13 mouse cellular contexts compared by ENCODE assay signal in genomic region chr2:27666719-27667118, GRCm38 (mm10). TPM values are rescaled to one million over a fixed set of nuclear protein-coding genes. Genes with fewer than 3 reads are reported as not detected.
DNase-seq lines count a peak whose midpoint lies in the region; ATAC-seq lines count a peak whose summit lies in the region.
"Had no signal": no experiment of that assay in that cellular context is flagged by ENCODE, and none has a peak within 500 bp of the region (broad histone marks: within the 10 kb centered on the region; RNA-seq: fewer than 3 reads in every experiment).

No protein-coding gene starts in this region.

- peak; percentile 50 for DNase-seq in kidney, postnatal 10 days
- DNase-seq in kidney, postnatal 14 days = no peak
- DNase-seq in NIH3T3 (ENCODE audit: low read depth) = peak; percentile 25
- DNase-seq in cerebellum, postnatal 4 days (ENCODE audit: low spot score in 2 of 2) = no peak
- DNase-seq in heart, embryonic 10.5 days (ENCODE audit: low spot score) = no peak
- DNase-seq: adrenal gland, postnatal 25 days; heart, postnatal 10 days; kidney, adult 9 months; thymus, postnatal 4 days had no signal

- peak overlapping the region; percentile 39; the same call in 1 of the 2 replicates for H3K27ac ChIP-seq in embryonic facial prominence, embryonic 15.5 days (replicated peaks)
- peak overlapping the region; percentile 50; the same call in 1 of the 2 replicates for H3K27ac ChIP-seq in neural tube, embryonic 15.5 days (replicated peaks)
- no peak overlapping the region for H3K27ac ChIP-seq in heart, embryonic 10.5 days
- H3K27ac ChIP-seq: forebrain, embryonic 12.5 days; limb, embryonic 13.5 days had no signal

- WGBS in embryonic facial prominence, embryonic 15.5 days = 48% methylated on average over 4 of the region's 4 CpGs
- WGBS in neural tube, embryonic 15.5 days = 31% methylated on average over 4 of the region's 4 CpGs
- WGBS in heart, embryonic 10.5 days = 57% methylated on average over 4 of the region's 4 CpGs

- no peaks in the 10 kb centered on the region for H3K27me3 ChIP-seq in embryonic facial prominence, embryonic 15.5 days
- no peaks in the 10 kb centered on the region for H3K27me3 ChIP-seq in neural tube, embryonic 15.5 days (replicated peaks)
- H3K27me3 ChIP-seq in heart, embryonic 10.5 days (ENCODE audit: insufficient read depth, poor library complexity, severe bottlenecking) = peaks cover 62% of the 10 kb centered on the region
- H3K27me3 ChIP-seq: limb, embryonic 13.5 days had no signal

- H3K4me3 ChIP-seq in embryonic facial prominence, embryonic 15.5 days (replicated peaks) = no peak overlapping the region
- H3K4me3 ChIP-seq in neural tube, embryonic 15.5 days (replicated peaks) = no peak overlapping the region
- H3K4me3 ChIP-seq in heart, embryonic 10.5 days = no peak overlapping the region
- H3K4me3 ChIP-seq: forebrain, embryonic 12.5 days; limb, embryonic 13.5 days had no signal

- H3K36me3 ChIP-seq in embryonic facial prominence, embryonic 15.5 days = no peaks in the 10 kb centered on the region
- H3K36me3 ChIP-seq in neural tube, embryonic 15.5 days = no peaks in the 10 kb centered on the region
- H3K36me3 ChIP-seq in heart, embryonic 10.5 days = no peaks in the 10 kb centered on the region
- H3K36me3 ChIP-seq: forebrain, embryonic 12.5 days; limb, embryonic 13.5 days had no signal

- no peak for ATAC-seq in embryonic facial prominence, embryonic 15.5 days (ENCODE audit: insufficient number of reproducible peaks, low FRiP score, low TSS enrichment, low read depth)
- ATAC-seq in neural tube, embryonic 15.5 days (ENCODE audit: low FRiP score) = no peak

- H3K4me1 ChIP-seq in embryonic facial prominence, embryonic 15.5 days = peaks cover 29% of the 10 kb centered on the region
- peaks cover 21% of the 10 kb centered on the region for H3K4me1 ChIP-seq in neural tube, embryonic 15.5 days
- peaks cover 28% of the 10 kb centered on the region for H3K4me1 ChIP-seq in heart, embryonic 10.5 days

- H3K4me2 ChIP-seq in embryonic facial prominence, embryonic 15.5 days (replicated peaks) = no peak overlapping the region
- no peak overlapping the region for H3K4me2 ChIP-seq in neural tube, embryonic 15.5 days
- H3K4me2 ChIP-seq: forebrain, embryonic 12.5 days; limb, embryonic 13.5 days had no signal

- no peak overlapping the region for H3K9ac ChIP-seq in embryonic facial prominence, embryonic 15.5 days
- no peak overlapping the region for H3K9ac ChIP-seq in neural tube, embryonic 15.5 days (replicated peaks)
- H3K9ac ChIP-seq: forebrain, embryonic 12.5 days; limb, embryonic 13.5 days had no signal

- H3K9me3 ChIP-seq in embryonic facial prominence, embryonic 15.5 days (replicated peaks) = no peaks in the 10 kb centered on the region
- H3K9me3 ChIP-seq in neural tube, embryonic 15.5 days (replicated peaks) = no peaks in the 10 kb centered on the region
- H3K9me3 ChIP-seq in heart, embryonic 10.5 days = no peaks in the 10 kb centered on the region
- H3K9me3 ChIP-seq: forebrain, embryonic 12.5 days; limb, embryonic 13.5 days had no signal

RNA-seq across cellular contexts. Expression of gene Rxra, which starts 9.5 kb away (rescaled TPM):
- polyA plus RNA-seq in embryonic facial prominence, embryonic 15.5 days (2015; fragmentation: Nextera tagmentation; extraction: Ambion mirVana) = 18.7 and 22.4 TPM in 2 replicates
- 3.6 and 5.1 TPM in 2 replicates for polyA plus RNA-seq in neural tube, embryonic 15.5 days (2015; fragmentation: Nextera tagmentation; extraction: Ambion mirVana)
- 6.4 and 8.0 TPM in 2 replicates for polyA plus RNA-seq in heart, embryonic 10.5 days (2016; fragmentation: Nextera tagmentation; extraction: Ambion mirVana)

Comparison
In these comparisons a context has a peak if more than half of its experiments do, and no peak if none do; other contexts are left out.
1. DNase-seq: peak in kidney, postnatal 10 days (single experiment) and NIH3T3 (single experiment); none in kidney, postnatal 14 days (single experiment), cerebellum, postnatal 4 days (0 of 2) and heart, embryonic 10.5 days (single experiment).